Comparison of ENCODE assay signal across 8 mouse cellular contexts in the genomic region with DNA sequence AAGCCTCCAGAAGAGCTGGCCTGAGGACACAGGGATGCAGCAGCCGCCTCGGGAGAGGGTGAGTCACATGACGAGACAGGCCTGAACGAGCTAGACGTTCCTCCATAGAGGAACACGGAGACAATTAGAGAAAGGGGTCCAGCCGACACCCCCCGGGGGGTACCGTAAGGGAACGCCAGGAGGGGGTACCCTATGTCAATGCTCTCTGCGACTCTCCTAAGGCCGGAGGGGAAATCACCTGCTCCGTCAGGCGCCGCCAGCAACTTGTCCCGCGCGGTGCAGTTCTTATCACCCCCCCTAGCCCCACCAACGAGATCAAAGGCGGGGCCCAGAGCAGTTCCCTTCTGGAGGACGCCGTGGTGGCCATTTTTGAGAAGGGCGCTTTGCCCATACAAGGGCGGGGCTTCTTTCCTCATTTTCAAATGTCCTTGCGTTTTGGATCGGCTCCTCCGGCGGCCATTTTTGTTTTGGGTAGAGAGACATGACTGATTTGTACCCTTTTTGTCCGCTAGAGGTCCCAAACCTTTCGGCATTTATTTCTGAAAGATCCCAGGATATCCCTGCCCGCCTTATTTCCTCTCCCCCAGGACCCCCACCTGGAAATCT. TPM values are rescaled to one million over a fixed set of nuclear protein-coding genes. Genes with fewer than 3 reads are reported as not detected.
A peak's percentile ranks its signal among the peaks of the same experiment; 100 is the strongest.
DNase-seq lines count a peak whose midpoint lies in the region; ATAC-seq and TF ChIP-seq lines count a peak whose summit lies in the region.

A gene (minus strand): TSS at position 372 of the 606 bp plus-strand sequence.

- H3K9ac ChIP-seq in heart, embryonic 12.5 days, result peak within 1 kb of the TSS; percentile 78
- H3K9ac ChIP-seq in kidney, postnatal 0 days (ENCODE audit: low read depth, low read length), result peak within 1 kb of the TSS; percentile 74
- H3K9ac ChIP-seq in liver, embryonic 11.5 days (ENCODE audit: low read depth, low read length), result peak within 1 kb of the TSS; percentile 85
- H3K9ac ChIP-seq in stomach, embryonic 14.5 days (replicated peaks; ENCODE audit: low read depth, low read length), result peak within 1 kb of the TSS; percentile 49

- no peaks in the 10 kb centered on the region for H3K36me3 ChIP-seq in heart, embryonic 12.5 days
- no peaks in the 10 kb centered on the region for H3K36me3 ChIP-seq in kidney, postnatal 0 days (ENCODE audit: insufficient read depth, low read length)
- H3K36me3 ChIP-seq in liver, embryonic 11.5 days (ENCODE audit: control insufficient read depth, insufficient read depth, low read length), result no peaks in the 10 kb centered on the region
- no peaks in the 10 kb centered on the region for H3K36me3 ChIP-seq in stomach, embryonic 14.5 days (ENCODE audit: control insufficient read depth, insufficient read depth, low read length)

- H3K27me3 ChIP-seq in heart, embryonic 12.5 days (replicated peaks), result peaks cover 7% of the 10 kb centered on the region; the same call in 1 of the 2 replicates
- no peaks in the 10 kb centered on the region for H3K27me3 ChIP-seq in kidney, postnatal 0 days (ENCODE audit: insufficient read depth, low read length)
- H3K27me3 ChIP-seq in liver, embryonic 11.5 days (replicated peaks; ENCODE audit: control insufficient read depth, insufficient read depth, low read length), result no peaks in the 10 kb centered on the region
- no peaks in the 10 kb centered on the region for H3K27me3 ChIP-seq in stomach, embryonic 14.5 days (ENCODE audit: control insufficient read depth, insufficient read depth, low read length)

- peak; percentile 94 for DNase-seq in CD4-positive helper T cell, adult 2 months (ENCODE audit: low read depth, low spot score)
- peak; percentile 93 for DNase-seq in brain, embryonic 18.5 days (ENCODE audit: low read depth, low spot score)
- peak; percentile 97 for DNase-seq in kidney, postnatal 0 days (ENCODE audit: low spot score)
- peak; percentile 98 for DNase-seq in liver, embryonic 11.5 days (ENCODE audit: low spot score)
- DNase-seq in naive thymus-derived CD4-positive, alpha-beta T cell, adult 2 months (ENCODE audit: low read depth), result peak; percentile 96

- WGBS in heart, embryonic 12.5 days, result under 1% methylated on average over 31 of the region's 31 CpGs
- under 1% methylated on average over 31 of the region's 31 CpGs for WGBS in kidney, postnatal 0 days
- WGBS in liver, embryonic 11.5 days, result under 1% methylated on average over 31 of the region's 31 CpGs
- WGBS in stomach, embryonic 14.5 days, result under 1% methylated on average over 31 of the region's 31 CpGs

- no peaks in the 10 kb centered on the region for H3K9me3 ChIP-seq in heart, embryonic 12.5 days (replicated peaks)
- no peaks in the 10 kb centered on the region for H3K9me3 ChIP-seq in kidney, postnatal 0 days (replicated peaks; ENCODE audit: low read length)
- no peaks in the 10 kb centered on the region for H3K9me3 ChIP-seq in liver, embryonic 11.5 days (ENCODE audit: control insufficient read depth, low read length)
- H3K9me3 ChIP-seq in stomach, embryonic 14.5 days (ENCODE audit: control insufficient read depth, low read depth, low read length), result no peaks in the 10 kb centered on the region

- peak within 1 kb of the TSS; percentile 78 for H3K4me2 ChIP-seq in heart, embryonic 12.5 days
- peak within 1 kb of the TSS; percentile 66 for H3K4me2 ChIP-seq in kidney, postnatal 0 days (ENCODE audit: low read length)
- H3K4me2 ChIP-seq in liver, embryonic 11.5 days, result peak within 1 kb of the TSS; percentile 83
- H3K4me2 ChIP-seq in stomach, embryonic 14.5 days (replicated peaks; ENCODE audit: low read depth, low read length), result peak within 1 kb of the TSS; percentile 62

- ATAC-seq in erythroid progenitor cell, adult 5-6 weeks (replicated peaks; ENCODE audit: low FRiP score, poor library complexity, severe bottlenecking), result peak; percentile 91
- peak; percentile 91 for ATAC-seq in heart, embryonic 12.5 days (ENCODE audit: insufficient number of reproducible peaks, low FRiP score)
- peak; percentile 84 for ATAC-seq in kidney, postnatal 0 days (replicated peaks; ENCODE audit: low FRiP score, low read depth)
- peak; percentile 89 for ATAC-seq in liver, embryonic 11.5 days (replicated peaks; ENCODE audit: low FRiP score)
- peak; percentile 89 for ATAC-seq in stomach, embryonic 14.5 days (ENCODE audit: insufficient number of reproducible peaks, insufficient read depth, low FRiP score, low read depth)

- TF ChIP-seq CTCF in kidney, postnatal 0 days (IDR thresholded peaks at IDR 0.05; ENCODE audit: low read depth), result peak; percentile 79

- H3K4me1 ChIP-seq in heart, embryonic 12.5 days (replicated peaks), result peaks cover 7% of the 10 kb centered on the region
- H3K4me1 ChIP-seq in kidney, postnatal 0 days (replicated peaks; ENCODE audit: insufficient read depth, low read length), result peaks cover 7% of the 10 kb centered on the region; the same call in 1 of the 2 replicates
- peaks cover 13% of the 10 kb centered on the region for H3K4me1 ChIP-seq in liver, embryonic 11.5 days (replicated peaks; ENCODE audit: control insufficient read depth, insufficient read depth, low read length)
- H3K4me1 ChIP-seq in stomach, embryonic 14.5 days (ENCODE audit: control insufficient read depth, insufficient read depth, low read length), result peaks cover 9% of the 10 kb centered on the region; the same call in 1 of the 2 replicates

- peak within 1 kb of the TSS; percentile 74 for H3K4me3 ChIP-seq in heart, embryonic 12.5 days
- peak within 1 kb of the TSS; percentile 72 for H3K4me3 ChIP-seq in kidney, postnatal 0 days (replicated peaks; ENCODE audit: low read depth, low read length)
- H3K4me3 ChIP-seq in liver, embryonic 11.5 days (ENCODE audit: low read depth, low read length), result peak within 1 kb of the TSS; percentile 82
- H3K4me3 ChIP-seq in stomach, embryonic 14.5 days (ENCODE audit: low read depth, low read length), result peak within 1 kb of the TSS; percentile 59

- H3K27ac ChIP-seq in heart, embryonic 12.5 days (ENCODE audit: poor library complexity, severe bottlenecking), result no peak within 1 kb of the TSS
- 0 out of 2 replicates have a peak within 1 kb of the TSS, but pooled peaks have one; percentile 28 for H3K27ac ChIP-seq in kidney, postnatal 0 days
- H3K27ac ChIP-seq in liver, embryonic 11.5 days (ENCODE audit: low read depth, low read length), result peak within 1 kb of the TSS; percentile 58
- peak within 1 kb of the TSS; percentile 21 for H3K27ac ChIP-seq in stomach, embryonic 14.5 days (ENCODE audit: low read length)

RNA-seq across cellular contexts. Expression of the gene that starts here (rescaled TPM):
- 8.4 and 16.2 TPM in 2 replicates for total RNA-seq in erythroid progenitor cell, adult 5-6 weeks (2015; ENCODE audit: low replicate concordance)
- total RNA-seq in erythroid progenitor cell, adult 5-6 weeks (2017; ENCODE audit: low replicate concordance), result 42.4 and 50.7 TPM in 2 replicates
- 97.7 and 116 TPM in 2 replicates for polyA plus RNA-seq in heart, embryonic 12.5 days (2016; fragmentation: Nextera tagmentation; extraction: Ambion mirVana)
- 167 and 173 TPM in 2 replicates for polyA plus RNA-seq in kidney, postnatal 0 days (2015; fragmentation: Nextera tagmentation; extraction: Ambion mirVana)
- polyA plus RNA-seq in liver, embryonic 11.5 days (2014; fragmentation: Nextera tagmentation; extraction: Ambion mirVana), result 151 and 153 TPM in 2 replicates
- polyA plus RNA-seq in stomach, embryonic 14.5 days (2014; fragmentation: Nextera tagmentation; extraction: Ambion mirVana), result 151 and 169 TPM in 2 replicates
